Mouse (Mus musculus) megakaryocyte, adult 5-6 weeks (primary cell): ENCODE results near the gene Lzts2. TPM values are rescaled to one million over a fixed set of nuclear protein-coding genes. Genes with fewer than 3 reads are reported as not detected.

Experiments used
- ATAC-seq: 2 replicates; pipeline ENCODE4 v1.8.0; 2016; ENCODE audit warnings: mild to moderate bottlenecking, inconsistent platforms; ENCODE audit not compliant: poor library complexity, severe bottlenecking
- total RNA-seq, 2 experiments: library from RNA; stranded (forward) in 1 of 2; stranded (reverse) in 1 of 2; fragments of 153-499, 151-499 nt in 1 of 2; fragments of 221-1000, 200-1000 nt in 1 of 2; gene quantifications; 2 replicates each; pipeline versions ENCODE4 v1.2.3 to v1.2.4; 2015 to 2017

Gene Lzts2
- total RNA-seq, 2 experiments from 2014 or later, result 0.36 to 0.51 TPM

DNA sequence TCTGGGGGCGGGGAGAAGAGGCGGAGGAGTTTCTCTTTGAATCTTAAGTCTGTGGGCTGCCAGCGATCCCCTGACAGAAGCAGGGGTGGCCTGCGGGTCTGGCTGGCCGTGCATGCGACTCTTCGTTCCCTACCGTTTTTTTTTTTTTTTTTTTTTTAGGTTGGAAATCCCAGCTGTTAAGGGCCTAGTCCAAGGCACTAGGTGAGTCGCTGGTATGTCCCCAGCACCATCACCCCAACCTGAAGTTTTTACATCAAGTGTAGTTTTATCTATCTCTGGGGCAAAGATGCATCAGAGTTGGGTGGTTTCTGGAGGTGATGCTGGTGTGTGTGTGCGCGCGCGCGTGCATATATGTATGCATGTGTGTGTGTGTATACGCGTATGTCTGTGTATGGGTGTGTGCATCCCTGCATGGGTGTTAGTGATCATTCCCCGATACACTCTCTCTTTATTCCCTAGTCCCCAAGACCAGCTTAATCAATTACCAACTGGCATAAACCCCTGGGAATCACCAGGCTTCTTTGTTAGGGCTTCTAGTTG lies 61.9 kb downstream of the Lzts2 start:
- ATAC-seq, result no peak

Other genes starting within 250 kb of the Lzts2 start
- 27.8 and 30.1 TPM in 2 replicates for gene Slf2, start 83.3 kb upstream of the Lzts2 start, total RNA-seq (2015)
- gene Slf2, start 83.3 kb upstream of the Lzts2 start, total RNA-seq (2017), result 36.3 and 43.2 TPM in 2 replicates
- gene Sema4g, start 25.3 kb upstream of the Lzts2 start, total RNA-seq (2015), result not detected in 2 replicates
- gene Sema4g, start 25.3 kb upstream of the Lzts2 start, total RNA-seq (2017), result not detected in 2 replicates
- gene Twnk, start 8.8 kb upstream of the Lzts2 start, total RNA-seq (2015), result 6.2 and 6.3 TPM in 2 replicates
- 6.5 and 6.8 TPM in 2 replicates for gene Twnk, start 8.8 kb upstream of the Lzts2 start, total RNA-seq (2017)
- gene Mrpl43, start 8.0 kb upstream of the Lzts2 start, total RNA-seq (2015), result 35.9 and 47.9 TPM in 2 replicates
- gene Mrpl43, start 8.0 kb upstream of the Lzts2 start, total RNA-seq (2017), result 25.3 and 29.3 TPM in 2 replicates
- not detected in 2 replicates for gene Pdzd7, start 31.3 kb downstream of the Lzts2 start, total RNA-seq (2015)
- gene Pdzd7, start 31.3 kb downstream of the Lzts2 start, total RNA-seq (2017), result not detected in 2 replicates
- 36.9 and 40.7 TPM in 2 replicates for gene Sfxn3, start 33.1 kb downstream of the Lzts2 start, total RNA-seq (2015)
- gene Sfxn3, start 33.1 kb downstream of the Lzts2 start, total RNA-seq (2017), result 9.4 and 10.0 TPM in 2 replicates
- 0.23 TPM in 1 of 2 replicates, not detected in the other for gene Kazald1, start 60.8 kb downstream of the Lzts2 start, total RNA-seq (2015)
- 0.41 TPM in 1 of 2 replicates, not detected in the other for gene Kazald1, start 60.8 kb downstream of the Lzts2 start, total RNA-seq (2017)
- not detected in 2 replicates for gene Tlx1, start 136.3 kb downstream of the Lzts2 start, total RNA-seq (2015)
- not detected in 2 replicates for gene Tlx1, start 136.3 kb downstream of the Lzts2 start, total RNA-seq (2017)
- gene Lbx1, start 221.4 kb downstream of the Lzts2 start, total RNA-seq (2015), result not detected in 2 replicates
- not detected in 2 replicates for gene Lbx1, start 221.4 kb downstream of the Lzts2 start, total RNA-seq (2017)